23 mouse cellular contexts compared by ENCODE assay signal in the genomic region with DNA sequence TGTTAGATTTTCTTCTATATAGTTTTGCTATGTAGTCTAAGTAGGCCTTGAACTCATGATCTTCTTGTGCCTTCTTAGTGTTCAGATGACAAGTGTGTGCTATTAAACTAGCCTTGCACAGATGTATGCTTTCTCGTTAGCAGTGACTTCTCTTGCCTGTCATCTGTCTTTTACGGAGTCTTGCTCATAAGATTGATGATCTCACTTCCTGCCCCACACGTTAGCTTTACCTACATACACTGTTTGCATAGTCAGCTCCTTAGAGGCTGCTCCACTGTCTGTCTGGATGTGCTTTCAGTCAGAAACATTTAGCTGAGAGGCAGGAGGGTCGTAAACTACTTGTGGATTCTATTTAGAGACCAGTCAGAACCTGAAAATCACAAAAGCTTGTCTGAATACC. TPM values are rescaled to one million over a fixed set of nuclear protein-coding genes. Genes with fewer than 3 reads are reported as not detected.
DNase-seq lines count a peak whose midpoint lies in the region; ATAC-seq lines count a peak whose summit lies in the region.
"Had no signal": no experiment of that assay in that cellular context is flagged by ENCODE, and none has a peak within 500 bp of the region (broad histone marks: within the 10 kb centered on the region; RNA-seq: fewer than 3 reads in every experiment).

No protein-coding gene starts in this region.

- peak; percentile 87 for ATAC-seq in CD4-positive, CD25-positive, alpha-beta regulatory T cell, adult 4 months
- ATAC-seq in inflammation-experienced regulatory T-cells, adult 6 months: peak; percentile 87
- ATAC-seq in midbrain, embryonic 14.5 days (ENCODE audit: low FRiP score, low TSS enrichment): no peak
- ATAC-seq: forebrain, postnatal 0 days; hindbrain, postnatal 0 days; intestine, embryonic 16.5 days had no signal

- H3K9me3 ChIP-seq in heart, embryonic 10.5 days: no peaks in the 10 kb centered on the region
- no peaks in the 10 kb centered on the region for H3K9me3 ChIP-seq in midbrain, embryonic 14.5 days (ENCODE audit: control insufficient read depth, low read length)
- H3K9me3 ChIP-seq: embryonic facial prominence, embryonic 12.5 days; forebrain, embryonic 12.5 days; G1E; heart, embryonic 15.5 days; hindbrain, embryonic 13.5 days had no signal

- H3K4me2 ChIP-seq in midbrain, embryonic 14.5 days (ENCODE audit: low read length): no peak overlapping the region
- H3K4me2 ChIP-seq: embryonic facial prominence, embryonic 12.5 days; forebrain, embryonic 12.5 days; heart, embryonic 11.5 days; heart, embryonic 15.5 days; hindbrain, embryonic 13.5 days had no signal

- peaks cover 69% of the 10 kb centered on the region for H3K36me3 ChIP-seq in heart, embryonic 10.5 days
- H3K36me3 ChIP-seq in midbrain, embryonic 14.5 days (ENCODE audit: control insufficient read depth, insufficient read depth, low read length): peaks cover 63% of the 10 kb centered on the region

- WGBS in heart, embryonic 10.5 days: 66% methylated on average over 4 of the region's 4 CpGs
- WGBS in midbrain, embryonic 14.5 days: 87% methylated on average over 4 of the region's 4 CpGs

- no peak overlapping the region for H3K4me3 ChIP-seq in heart, embryonic 10.5 days
- no peak overlapping the region for H3K4me3 ChIP-seq in midbrain, embryonic 14.5 days (replicated peaks; ENCODE audit: low read depth, low read length)
- H3K4me3 ChIP-seq: embryonic facial prominence, embryonic 12.5 days; forebrain, embryonic 12.5 days; gastrocnemius, adult 2 months; heart, embryonic 15.5 days; hindbrain, embryonic 13.5 days had no signal

- H3K9ac ChIP-seq in midbrain, embryonic 14.5 days (replicated peaks; ENCODE audit: low read length): no peak overlapping the region
- H3K9ac ChIP-seq: embryonic facial prominence, embryonic 12.5 days; forebrain, embryonic 12.5 days; forebrain, postnatal 0 days; heart, embryonic 15.5 days; hindbrain, embryonic 13.5 days had no signal

- DNase-seq in B cell, adult 2 months: peak; percentile 17 to 23
- no peak for DNase-seq in heart, embryonic 10.5 days (ENCODE audit: low spot score)
- no peak for DNase-seq in thymus, postnatal 25 days
- DNase-seq in midbrain, embryonic 14.5 days: no peak
- DNase-seq: adrenal gland, postnatal 10 days; cerebellum, adult 11 months; cerebellum, adult 8-10 months; cerebellum, postnatal 25 days; forebrain, postnatal 0 days; gastrocnemius, adult 2 months; gastrocnemius, postnatal 36 days; heart, adult 18-20 months; heart, postnatal 14 days had no signal

- H3K27ac ChIP-seq in heart, embryonic 10.5 days: no peak overlapping the region
- no peak overlapping the region for H3K27ac ChIP-seq in midbrain, embryonic 14.5 days (replicated peaks; ENCODE audit: low read depth, low read length)
- H3K27ac ChIP-seq: embryonic facial prominence, embryonic 12.5 days; forebrain, embryonic 12.5 days; gastrocnemius, adult 2 months; heart, embryonic 15.5 days; hindbrain, embryonic 13.5 days; hindbrain, postnatal 0 days had no signal

- H3K4me1 ChIP-seq in heart, embryonic 10.5 days: no peaks in the 10 kb centered on the region
- H3K4me1 ChIP-seq in midbrain, embryonic 14.5 days (ENCODE audit: control insufficient read depth, insufficient read depth, low read length): no peaks in the 10 kb centered on the region
- H3K4me1 ChIP-seq: embryonic facial prominence, embryonic 12.5 days; forebrain, embryonic 12.5 days; heart, embryonic 15.5 days had no signal

- no peaks in the 10 kb centered on the region for H3K27me3 ChIP-seq in heart, embryonic 10.5 days (ENCODE audit: insufficient read depth, poor library complexity, severe bottlenecking)
- H3K27me3 ChIP-seq in midbrain, embryonic 14.5 days (ENCODE audit: control insufficient read depth, insufficient read depth, low read length): no peaks in the 10 kb centered on the region
- H3K27me3 ChIP-seq: embryonic facial prominence, embryonic 12.5 days; forebrain, embryonic 12.5 days; heart, embryonic 15.5 days; hindbrain, embryonic 13.5 days had no signal

RNA-seq across cellular contexts. Expression of a gene that starts 5.8 kb away (rescaled TPM):
- 10 to 100 TPM; 24.8 to 27.1 TPM for polyA plus RNA-seq in CD4-positive, CD25-positive, alpha-beta regulatory T cell, adult 4 months (2017; shearing (Covaris generic))
- 10 to 100 TPM; 22.8 to 31.0 (median 24.2) TPM for polyA plus RNA-seq in inflammation-experienced regulatory T-cells, adult 6 months (2017; shearing (Covaris generic))
- polyA plus RNA-seq in heart, embryonic 10.5 days (2016; fragmentation: Nextera tagmentation; extraction: Ambion mirVana): 24.9 and 30.8 TPM in 2 replicates
- polyA plus RNA-seq in midbrain, embryonic 14.5 days (2014; fragmentation: Nextera tagmentation; extraction: Ambion mirVana): 26.2 and 31.7 TPM in 2 replicates

RNA-seq across cellular contexts. Expression of a gene that starts 23.2 kb away (rescaled TPM):
- 10 to 100 TPM; 42.6 to 47.1 TPM for polyA plus RNA-seq in CD4-positive, CD25-positive, alpha-beta regulatory T cell, adult 4 months (2017; shearing (Covaris generic))
- 10 to 100 TPM; 41.7 to 52.1 (median 51.3) TPM for polyA plus RNA-seq in inflammation-experienced regulatory T-cells, adult 6 months (2017; shearing (Covaris generic))
- 25.0 and 30.2 TPM in 2 replicates for polyA plus RNA-seq in heart, embryonic 10.5 days (2016; fragmentation: Nextera tagmentation; extraction: Ambion mirVana)
- polyA plus RNA-seq in midbrain, embryonic 14.5 days (2014; fragmentation: Nextera tagmentation; extraction: Ambion mirVana): 10.8 and 11.8 TPM in 2 replicates

RNA-seq across cellular contexts. Expression of a gene that starts 23.5 kb away (rescaled TPM):
- not detected for polyA plus RNA-seq in CD4-positive, CD25-positive, alpha-beta regulatory T cell, adult 4 months (2017; shearing (Covaris generic))
- polyA plus RNA-seq in inflammation-experienced regulatory T-cells, adult 6 months (2017; shearing (Covaris generic)): under 1 TPM in 1 of 3 experiments, not detected in 2; 0.26 TPM
- 0.10 TPM in 1 of 2 replicates, not detected in the other for polyA plus RNA-seq in heart, embryonic 10.5 days (2016; fragmentation: Nextera tagmentation; extraction: Ambion mirVana)
- polyA plus RNA-seq in midbrain, embryonic 14.5 days (2014; fragmentation: Nextera tagmentation; extraction: Ambion mirVana): 0.15 TPM in 1 of 2 replicates, not detected in the other
- polyA plus RNA-seq: G1E; heart, embryonic 11.5 days; hindbrain, embryonic 13.5 days; intestine, embryonic 16.5 days had no signal

Comparison
In these comparisons a context has a peak if more than half of its experiments do, and no peak if none do; other contexts are left out.
1. DNase-seq: peak in B cell, adult 2 months (2 of 2); none in heart, embryonic 10.5 days (single experiment), thymus, postnatal 25 days (single experiment) and midbrain, embryonic 14.5 days (single experiment).